Mouse (Mus musculus): ENCODE results near the gene Osm.

Gene Osm

DNA sequence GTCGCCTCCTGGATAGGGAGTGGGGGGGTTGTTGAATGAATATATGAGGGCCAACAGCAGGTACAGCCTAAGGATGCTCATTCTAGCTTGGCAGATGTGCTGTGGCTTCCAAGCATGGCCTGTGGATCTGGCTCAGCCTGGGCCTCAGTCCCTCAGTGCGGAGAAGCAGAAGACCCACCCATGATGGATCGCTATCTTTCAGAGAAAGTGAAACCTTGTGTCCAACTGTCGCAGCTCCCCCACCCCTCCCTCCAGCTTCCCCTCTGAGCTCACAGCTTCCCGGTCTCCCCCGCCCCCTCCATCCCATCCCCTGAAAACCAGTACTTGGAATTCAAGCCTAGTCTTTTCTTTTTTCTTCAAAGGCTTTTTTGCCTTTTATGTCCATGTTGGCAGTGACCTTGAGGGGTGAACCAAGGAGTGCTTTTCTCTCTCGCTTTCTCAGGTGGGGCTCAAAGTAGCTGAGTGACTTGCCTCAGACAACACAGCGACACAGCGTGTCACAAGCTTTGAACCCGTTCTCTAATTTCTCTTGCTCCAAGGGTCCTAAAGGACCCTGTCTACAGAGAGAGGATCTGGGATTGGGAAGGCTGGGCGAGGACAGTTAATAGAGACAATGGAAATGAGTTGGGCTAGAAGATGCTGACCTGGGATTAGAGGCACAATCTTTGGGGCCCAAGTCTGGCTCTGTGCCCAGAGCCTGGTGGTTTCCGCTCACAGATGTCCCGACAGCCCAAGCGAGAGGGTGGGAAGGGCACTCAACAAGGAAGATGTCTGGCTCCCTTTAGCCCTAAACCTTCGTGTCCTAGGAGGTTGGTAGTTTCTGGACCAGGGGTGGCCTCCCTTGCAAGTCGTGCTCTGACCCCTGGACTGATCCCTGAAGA lies at the start of gene Osm:
Osm (plus strand) TSS at position 756 of the 881 bp plus-strand sequence.
- DNase-seq (ENCODE audit: extremely low spot score) = no peak

DNA sequence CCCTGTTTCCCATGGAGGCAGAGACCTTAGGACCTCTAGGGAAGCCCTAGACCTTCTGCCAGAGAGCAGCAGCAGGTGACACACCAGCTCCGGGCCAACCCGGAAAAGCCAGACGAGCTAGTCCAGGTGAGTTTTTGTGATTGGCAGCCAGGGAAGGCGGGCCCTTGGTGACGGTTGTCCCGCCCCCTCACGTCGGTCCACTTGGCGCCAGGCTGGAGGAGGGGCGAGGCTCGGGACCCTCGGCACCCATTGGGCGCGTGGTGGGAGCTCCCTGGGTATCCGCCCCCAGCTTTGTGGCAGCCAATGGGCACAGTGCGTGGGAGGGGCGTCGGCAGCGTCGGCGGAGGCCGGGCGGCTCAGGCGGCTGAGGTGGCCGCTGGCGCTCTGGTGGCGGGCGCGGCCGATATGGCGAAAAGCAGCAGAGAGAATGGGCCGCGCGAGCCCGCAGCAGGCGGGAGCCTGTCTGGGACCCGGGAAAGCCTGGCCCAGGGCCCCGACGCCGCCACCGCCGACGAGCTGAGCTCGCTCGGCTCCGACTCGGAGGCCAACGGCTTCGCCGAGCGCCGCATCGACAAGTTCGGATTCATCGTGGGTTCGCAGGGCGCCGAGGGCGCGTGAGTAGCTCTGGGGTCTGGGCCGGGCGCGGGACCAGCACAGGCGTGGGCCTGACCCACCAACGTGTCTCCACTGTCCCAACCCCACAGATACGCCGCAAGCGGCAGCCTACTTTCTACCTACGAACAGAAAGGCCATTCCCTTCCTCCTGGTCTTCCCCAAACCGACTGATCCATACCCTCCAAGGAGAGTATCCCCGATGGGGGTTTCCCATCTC lies 49.5 kb upstream of the Osm start, which contains the start of gene Tbc1d10a:
Tbc1d10a (plus strand) TSS at position 304 of the 832 bp plus-strand sequence.
- DNase-seq (ENCODE audit: extremely low spot score) = peak; percentile 96

DNA sequence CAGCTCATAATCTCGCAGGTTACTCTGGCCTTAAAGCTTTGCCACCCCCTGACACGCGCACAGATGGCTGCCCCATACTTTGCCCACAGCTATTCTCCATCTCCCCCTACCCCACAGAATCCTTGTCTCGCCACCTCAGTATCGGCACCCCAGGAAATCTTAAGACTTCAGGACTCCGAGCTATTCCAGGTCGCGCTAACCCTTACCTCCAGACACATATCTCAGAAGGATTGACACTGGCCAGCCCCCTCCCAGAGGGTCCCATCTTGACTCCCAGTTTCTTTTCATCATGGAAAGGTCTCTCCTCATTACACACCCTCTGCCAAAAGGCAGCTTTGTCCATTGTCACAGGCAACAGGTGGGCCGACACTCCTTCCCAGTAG lies 48.9 kb upstream of the Osm start:
- DNase-seq (ENCODE audit: extremely low spot score) = no peak

DNA sequence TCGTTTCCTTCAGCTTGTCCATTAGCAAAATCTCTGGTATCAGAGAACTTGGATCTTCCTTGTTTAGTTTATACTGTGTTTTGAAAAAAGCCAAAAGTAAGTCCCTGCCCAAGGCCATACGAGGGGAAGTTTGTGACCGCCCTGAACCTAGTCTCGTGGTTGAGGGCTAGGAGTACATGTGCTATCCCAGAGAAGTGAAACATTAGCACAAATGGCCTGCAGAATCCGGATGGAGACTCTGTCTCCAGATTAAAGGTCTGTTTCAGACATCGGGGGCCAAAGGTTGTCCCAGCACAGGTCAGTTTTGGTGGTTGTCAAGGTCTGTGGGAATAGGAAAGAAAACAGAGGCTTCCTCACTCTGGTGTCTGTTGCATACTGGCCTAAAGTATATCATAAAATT lies 47.0 kb upstream of the Osm start:
- DNase-seq (ENCODE audit: extremely low spot score) = no peak

DNA sequence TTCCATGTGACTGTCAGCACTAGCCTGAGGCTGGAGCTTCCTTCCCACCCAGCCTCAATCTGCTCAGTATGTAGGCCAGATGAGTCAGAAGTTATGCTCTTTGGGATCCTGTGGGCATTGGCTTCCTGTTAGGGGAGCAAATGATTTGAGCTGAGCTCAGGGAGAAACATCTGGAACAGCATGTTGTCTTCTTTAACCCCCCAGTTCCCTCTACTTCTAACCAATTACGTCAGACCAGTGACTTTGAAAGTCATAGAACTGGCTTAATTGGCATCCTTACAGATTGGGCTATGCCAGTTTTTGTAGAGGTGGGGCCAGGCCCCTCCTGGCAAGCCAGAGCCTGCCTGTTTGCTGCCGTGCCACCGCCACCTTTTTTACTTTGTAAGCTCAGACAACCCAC lies 45.5 kb upstream of the Osm start:
- no peak for DNase-seq (ENCODE audit: extremely low spot score)

DNA sequence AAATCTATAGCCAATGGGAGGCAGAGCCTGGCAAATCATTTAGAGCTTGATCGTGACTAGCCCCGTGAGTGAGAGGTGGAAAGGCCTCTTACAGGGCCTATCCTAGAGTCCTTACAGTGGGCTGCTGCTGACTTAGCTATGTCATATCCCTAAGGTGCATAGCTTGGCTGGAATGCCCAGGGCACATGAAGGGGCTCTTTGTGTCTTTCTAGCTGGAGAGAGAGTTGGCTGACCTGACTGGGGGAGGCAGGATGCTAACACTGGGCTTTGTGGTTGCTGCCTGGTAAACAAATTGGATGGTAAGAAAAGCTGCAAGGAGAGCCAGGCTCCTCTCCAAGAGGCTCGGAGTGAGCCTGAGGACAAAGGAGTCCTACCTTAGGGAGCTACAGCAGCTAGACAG lies 43.5 kb upstream of the Osm start:
- DNase-seq (ENCODE audit: extremely low spot score) = no peak

DNA sequence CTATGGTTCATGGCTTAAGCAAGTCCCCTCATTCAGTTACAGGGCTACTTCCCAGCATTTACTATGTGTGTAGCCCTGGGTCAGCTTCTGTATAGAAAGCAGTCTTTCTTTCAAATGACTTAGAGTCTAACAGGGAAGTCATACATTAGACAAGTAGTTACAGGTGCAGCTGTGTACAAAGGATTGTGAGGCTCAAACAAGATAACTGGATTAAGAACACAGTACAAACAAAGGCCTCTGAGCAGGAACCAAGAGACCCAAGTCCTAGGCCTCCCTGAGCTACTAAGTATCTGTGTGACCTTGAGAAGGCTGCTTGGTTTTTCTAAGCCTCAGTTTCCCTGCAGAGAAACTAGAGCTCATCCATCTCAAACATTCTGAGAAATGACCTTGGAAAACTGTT lies 42.8 kb upstream of the Osm start:
- no peak for DNase-seq (ENCODE audit: extremely low spot score)

DNA sequence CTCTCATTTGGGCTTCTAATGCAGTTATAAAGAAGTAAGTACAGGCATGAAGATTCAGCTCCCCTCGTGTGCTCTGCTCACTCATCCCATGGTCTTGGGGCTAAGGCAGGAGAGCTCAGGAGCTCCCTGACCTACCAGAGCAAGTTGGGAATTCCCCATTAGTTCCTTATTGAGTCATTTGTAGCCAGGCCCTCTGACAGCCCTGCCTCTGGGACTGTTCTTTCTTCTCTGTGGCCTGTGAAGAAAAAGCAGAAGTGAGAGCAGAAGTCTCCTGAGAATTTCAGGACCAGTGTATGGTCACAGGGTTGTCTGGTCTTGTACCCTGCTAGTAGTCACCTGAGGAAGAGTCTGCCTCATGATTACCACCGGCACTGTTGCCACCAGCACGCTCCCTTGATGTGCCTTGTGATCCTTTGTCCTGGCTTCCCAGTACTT lies 40.6 kb upstream of the Osm start:
- no peak for DNase-seq (ENCODE audit: extremely low spot score)

DNA sequence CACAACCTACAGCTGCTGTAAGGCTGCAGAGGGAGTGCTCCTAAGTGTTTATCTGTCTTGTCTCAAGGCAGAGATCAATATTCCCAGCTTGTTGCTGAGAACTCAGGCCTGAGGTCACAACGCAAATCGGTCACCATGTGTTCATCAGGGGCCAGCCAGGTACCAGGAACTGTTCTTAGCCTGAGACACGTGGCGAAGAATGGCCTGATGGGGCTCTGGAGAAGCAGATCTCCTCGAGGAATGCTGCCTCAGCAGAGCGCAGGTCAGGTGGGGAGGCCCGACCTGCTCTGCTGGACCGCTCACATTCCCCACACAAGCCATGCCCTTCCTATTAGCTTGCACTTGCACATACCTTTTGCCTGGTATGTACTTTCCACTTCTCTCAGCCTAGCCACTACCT lies 39.6 kb upstream of the Osm start:
- no peak for DNase-seq (ENCODE audit: extremely low spot score)

DNA sequence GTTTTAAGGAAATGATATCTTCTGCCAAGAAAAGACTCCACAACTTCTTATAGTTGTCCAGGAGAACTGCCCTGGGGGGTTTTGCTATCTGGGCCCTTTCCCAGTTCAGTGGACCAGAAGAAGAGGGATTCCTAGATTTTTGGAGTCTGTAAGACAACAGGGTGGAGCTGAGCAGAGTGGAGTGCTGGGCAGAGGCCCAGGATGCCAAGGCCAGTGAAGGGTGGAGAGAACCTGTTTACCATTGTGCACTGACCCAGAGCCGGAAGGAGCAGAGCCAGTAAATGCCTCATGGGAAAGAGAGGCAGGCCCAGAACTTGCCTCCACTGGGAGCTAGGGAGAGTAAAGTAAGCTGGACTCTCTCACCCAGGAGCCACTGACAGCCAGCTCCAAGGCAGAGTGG lies 38.5 kb upstream of the Osm start:
- DNase-seq (ENCODE audit: extremely low spot score) = no peak

DNA sequence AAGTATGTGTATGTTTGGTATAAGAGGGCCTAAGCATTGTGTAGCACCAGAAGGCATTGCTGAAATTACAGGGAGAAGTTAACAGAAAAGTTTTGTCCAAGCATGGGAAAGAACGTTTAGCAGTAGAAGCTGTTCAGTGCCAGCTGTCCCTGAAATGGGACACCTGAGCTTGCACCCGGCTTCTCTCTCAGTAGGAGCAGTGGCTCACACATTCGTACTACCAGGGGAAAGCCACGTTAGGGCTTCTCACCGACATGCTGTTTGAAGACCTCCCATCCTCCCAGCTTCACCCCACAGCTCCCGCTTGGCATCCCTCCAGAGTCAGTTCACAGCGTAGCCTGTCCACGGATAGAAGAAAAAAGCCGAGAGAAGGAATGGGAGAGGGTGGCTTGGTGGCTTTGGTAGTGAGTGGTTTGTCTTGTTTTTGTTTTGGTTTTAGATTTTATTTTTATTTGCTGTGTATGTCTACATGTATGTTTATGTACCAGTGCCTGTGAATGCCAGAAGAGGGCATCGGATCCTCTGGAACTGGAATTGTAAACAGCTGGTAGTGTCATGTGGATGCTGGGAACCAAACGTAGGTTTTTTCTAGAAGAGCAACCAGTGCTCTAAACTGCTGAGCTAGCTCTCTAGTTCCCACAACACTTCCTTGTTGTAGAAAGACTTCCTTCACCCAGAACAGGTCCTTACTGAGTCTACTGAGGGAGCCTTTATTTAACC lies 34.1 kb upstream of the Osm start:
- no peak for DNase-seq (ENCODE audit: extremely low spot score)

DNA sequence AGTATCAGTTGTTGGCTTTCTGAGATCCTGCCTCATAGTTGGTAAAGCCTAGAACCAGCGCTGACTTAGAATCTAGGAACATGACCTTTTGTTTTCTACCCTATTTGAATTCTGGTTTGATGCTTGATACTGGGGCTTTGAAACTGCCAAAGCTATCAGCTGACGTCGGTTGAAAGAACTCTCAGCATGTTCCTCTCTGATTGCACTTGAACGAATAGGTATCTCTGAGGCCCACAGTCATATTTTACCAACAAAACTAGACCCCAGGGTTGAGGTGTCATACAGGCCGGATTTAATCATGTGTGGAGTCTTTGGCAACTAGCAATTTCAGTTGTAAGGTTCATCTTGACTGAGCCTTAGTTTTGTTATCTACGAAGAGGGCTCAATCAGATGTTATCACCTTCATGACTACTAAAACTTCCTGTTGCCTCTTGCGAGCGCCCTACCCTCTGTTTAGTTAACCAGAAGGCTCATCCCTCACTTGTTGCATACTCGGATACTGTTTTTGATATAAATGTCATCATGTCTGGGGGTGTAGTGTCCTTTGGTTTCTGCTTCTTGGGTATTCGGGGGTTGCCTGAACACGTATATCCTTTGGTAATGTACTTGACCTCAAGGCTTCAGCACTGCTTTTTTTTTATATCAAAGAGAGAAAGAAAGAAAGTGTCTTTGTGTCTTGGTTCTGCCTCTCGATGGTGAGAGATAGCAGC lies 33.1 kb upstream of the Osm start:
- DNase-seq (ENCODE audit: extremely low spot score) = no peak

DNA sequence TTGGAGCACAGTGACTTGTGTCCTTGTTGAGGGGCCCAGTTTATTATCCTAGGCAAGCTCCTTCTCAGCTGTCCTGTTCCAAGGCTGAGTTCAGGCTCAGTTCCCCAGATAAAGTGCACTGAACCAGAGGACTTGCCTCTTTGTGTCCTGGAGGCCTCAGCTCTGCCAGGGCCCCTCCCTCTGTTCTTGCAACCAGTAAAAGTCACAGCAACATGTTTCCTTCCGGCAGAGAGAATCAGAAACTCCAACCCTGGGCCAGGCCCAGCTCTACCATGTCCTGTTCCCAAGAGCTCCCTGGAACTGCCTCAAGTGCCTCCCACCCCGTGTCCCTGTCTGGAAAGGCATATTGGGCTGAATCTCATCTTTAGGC lies 32.5 kb upstream of the Osm start:
- DNase-seq (ENCODE audit: extremely low spot score) = no peak

DNA sequence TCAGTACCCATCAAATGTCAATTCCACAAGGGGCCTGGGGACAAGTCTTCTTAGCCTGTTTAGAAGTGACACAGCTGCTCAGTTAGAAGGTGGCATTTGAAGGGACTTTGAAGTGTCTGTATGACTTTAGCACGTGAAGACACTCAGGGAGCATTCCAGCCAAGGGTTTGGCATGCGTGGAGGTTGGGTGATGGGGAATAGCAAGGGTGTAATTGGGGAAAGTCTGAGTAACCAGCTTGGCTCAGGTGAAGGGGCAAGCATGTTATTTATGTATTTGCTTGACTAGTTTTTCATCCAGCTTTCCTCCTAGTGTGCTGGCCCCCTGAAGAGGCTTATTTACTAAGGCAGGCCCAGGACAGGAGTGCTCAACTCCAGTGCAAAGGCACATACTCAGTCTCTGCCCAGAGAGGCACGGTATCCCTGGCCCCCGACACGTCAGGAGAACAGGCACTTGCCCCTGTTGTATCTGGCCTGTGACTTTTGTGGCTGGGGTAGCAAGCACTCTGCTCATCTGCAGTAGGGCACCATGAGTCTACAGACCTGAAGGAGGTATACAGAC lies 31.0 kb upstream of the Osm start:
- DNase-seq (ENCODE audit: extremely low spot score) = no peak

DNA sequence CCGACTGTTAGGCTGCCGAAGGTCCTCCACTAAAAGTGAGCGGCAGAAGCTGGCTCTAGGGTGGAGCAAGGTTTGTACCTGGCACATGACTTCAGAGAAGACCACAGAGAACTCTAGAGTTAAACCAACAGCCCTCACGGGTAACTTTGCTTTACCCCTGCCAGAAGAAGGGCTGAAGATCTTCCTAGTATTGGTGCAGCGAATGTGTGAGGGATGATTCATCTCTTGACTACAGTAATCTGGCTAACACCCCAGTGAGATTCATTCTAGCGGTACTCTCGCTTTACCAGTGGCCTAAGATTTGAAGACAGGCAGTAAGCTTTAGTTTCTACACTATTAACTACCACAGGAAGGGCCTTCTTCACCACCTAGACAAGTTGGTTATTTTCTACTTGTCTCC lies 30.3 kb upstream of the Osm start:
- DNase-seq (ENCODE audit: extremely low spot score) = no peak

DNA sequence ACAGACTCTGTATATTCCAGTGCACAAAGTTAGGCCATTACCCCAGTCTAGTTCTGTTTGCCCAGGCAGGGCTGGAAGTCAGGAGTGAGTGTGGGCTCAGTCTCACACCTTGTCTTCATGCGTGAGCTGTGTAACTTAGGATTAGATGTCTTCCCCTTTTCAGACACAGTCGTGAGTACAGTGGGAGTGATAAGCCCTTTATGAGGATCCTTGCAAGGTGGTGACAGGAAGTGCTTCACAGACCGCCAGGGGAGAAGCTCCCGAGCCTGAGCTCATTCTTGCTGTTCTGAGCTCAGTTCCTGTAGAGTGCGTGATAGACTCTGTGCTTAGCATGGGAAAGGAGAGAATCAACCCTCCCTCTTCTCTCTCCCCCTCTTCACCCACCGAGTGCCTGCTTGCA lies 29.7 kb upstream of the Osm start:
- no peak for DNase-seq (ENCODE audit: extremely low spot score)

DNA sequence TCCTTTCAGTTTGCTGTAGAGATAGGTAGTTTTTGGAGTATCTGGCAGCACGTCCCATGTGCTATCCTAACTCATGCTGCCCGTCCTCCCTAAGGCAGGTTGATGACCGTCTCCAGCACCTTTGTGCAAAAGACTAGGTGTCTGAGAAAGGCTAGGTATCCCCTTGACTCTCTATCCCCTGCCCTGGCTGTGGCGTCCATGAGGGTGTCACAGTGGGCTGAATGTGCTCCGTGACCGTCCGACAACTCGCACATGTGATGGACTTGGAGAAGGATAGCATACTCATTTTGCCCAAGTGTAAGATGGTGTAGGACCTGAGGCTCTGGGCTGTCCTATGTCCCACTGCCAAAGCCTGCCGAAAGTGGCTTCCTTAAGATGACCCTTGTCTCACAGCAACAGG lies 28.6 kb upstream of the Osm start:
- no peak for DNase-seq (ENCODE audit: extremely low spot score)

DNA sequence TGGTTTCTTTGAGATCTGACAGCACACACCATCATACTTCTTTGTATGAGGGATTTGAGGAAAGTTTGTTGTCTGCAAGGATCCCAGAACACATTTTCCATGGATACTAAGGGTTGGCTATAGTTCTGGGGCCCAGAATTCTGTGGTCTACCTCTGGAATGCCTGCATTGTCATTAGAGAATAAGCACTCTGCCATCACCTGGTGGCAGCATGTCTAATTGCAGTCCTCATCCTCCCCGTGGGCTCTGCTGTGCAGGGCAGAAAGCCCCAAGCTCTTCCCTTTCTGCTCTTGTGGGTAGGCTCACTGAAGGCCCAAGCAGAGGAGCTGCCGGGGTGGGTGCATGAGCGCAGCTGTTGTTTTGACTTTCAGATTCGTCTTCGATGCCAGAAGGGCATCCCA lies 26.7 kb upstream of the Osm start:
- no peak for DNase-seq (ENCODE audit: extremely low spot score)

DNA sequence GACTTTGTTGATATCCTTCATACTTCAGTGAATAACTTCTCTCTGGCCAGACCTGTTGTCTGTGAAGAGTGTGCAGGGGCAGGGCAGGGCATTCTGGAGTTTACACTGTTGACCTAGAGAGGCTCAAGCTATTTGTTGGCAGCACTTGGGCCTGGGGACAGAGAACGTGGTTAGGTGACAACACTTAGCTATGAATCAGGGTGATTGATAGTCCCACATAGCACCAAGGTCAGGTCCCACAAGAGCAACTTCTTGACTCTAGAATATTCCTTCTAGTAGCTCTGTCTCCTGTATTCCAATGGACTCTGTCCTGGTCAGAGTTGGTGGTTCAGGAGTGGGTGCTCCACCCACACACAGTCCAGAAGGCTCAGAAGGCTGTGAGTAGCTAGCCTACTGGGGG lies 25.4 kb upstream of the Osm start:
- DNase-seq (ENCODE audit: extremely low spot score) = no peak

DNA sequence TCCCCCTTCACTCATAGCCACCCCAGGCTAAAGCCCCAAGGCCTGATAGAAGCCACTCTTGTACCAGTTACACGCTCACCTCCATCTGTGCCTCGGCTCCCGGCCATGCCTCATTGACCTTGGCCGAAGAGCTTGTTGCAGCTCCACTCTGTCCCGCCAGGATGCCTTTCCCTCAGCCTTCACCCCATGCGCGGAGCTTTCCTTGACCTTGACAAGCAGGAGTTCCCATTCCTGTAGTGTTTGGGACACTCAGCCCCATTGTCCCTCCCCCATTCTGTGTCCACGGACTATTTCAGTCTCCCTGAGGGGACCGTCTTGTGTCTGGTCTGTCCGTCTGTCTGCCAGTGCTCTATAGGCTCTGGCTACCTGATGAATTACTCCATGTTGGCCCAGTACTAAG lies 23.1 kb upstream of the Osm start:
- DNase-seq (ENCODE audit: extremely low spot score) = no peak

DNA sequence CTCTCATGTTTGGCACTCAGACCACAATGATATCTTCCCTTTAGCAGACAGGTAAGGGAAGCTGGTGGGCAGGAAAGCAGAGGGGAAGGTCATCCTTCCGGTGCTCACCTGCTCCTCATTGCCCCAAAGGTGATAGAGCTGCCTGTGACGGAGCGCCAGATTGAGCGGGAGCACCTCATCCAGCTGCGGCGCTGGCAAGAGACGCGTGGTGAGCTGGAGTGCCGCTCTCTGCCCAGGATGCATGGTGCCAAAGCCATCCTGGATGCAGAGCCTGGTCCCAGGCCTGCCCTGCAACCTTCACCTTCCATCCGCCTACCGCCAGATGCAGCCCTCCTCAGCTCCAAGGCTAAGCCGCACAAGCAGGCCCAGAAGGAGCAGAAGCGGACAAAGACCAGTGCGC lies 21.6 kb upstream of the Osm start:
- no peak for DNase-seq (ENCODE audit: extremely low spot score)

DNA sequence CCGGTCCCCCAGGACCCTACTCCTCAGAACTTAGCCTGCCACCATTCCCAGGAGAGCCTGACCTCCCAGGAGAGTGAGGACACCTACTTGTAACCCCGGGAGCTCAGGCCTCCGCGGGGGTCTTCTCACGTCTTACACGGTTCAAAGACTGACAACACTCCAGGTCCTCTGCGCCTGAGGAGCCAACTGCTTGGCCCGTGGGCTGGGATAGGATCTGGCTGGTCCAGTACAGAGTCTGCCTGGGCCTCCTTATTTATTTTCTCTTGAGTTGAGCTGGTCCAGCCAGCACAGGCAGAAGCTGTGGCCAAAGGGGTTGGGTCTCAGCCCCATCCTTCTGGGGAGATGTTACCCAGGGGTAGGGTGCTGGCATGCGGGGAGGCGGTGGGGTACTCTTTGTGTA lies 21.2 kb upstream of the Osm start:
- no peak for DNase-seq (ENCODE audit: extremely low spot score)
